Mouse (Mus musculus) 3T3-L1 (cell line): Measurements from ENCODE around the gene Serpina3a.

Source experiments
- DNase-seq: peaks from one replicate; pipeline ENCODE4 v3.0.0-alpha.2; 2015; ENCODE audit warnings: low read depth, low spot score

The Serpina3a gene

GRCm38 (mm10) chr12:104142427-104142826, 29.9 kb downstream of the Serpina3a start:
- no peak for DNase-seq

GRCm38 (mm10) chr12:104143286-104143685, 30.8 kb downstream of the Serpina3a start:
- no peak for DNase-seq

- DNase-seq, result no peak
These were observed 33.0 kb downstream of the Serpina3a start for GRCm38 (mm10) chr12:104145571-104145970.

GRCm38 (mm10) chr12:104151989-104152388, 39.5 kb downstream of the Serpina3a start:
- no peak for DNase-seq

- DNase-seq, result no peak
These were observed 40.6 kb downstream of the Serpina3a start for GRCm38 (mm10) chr12:104153041-104153645.

- DNase-seq, result no peak
These were observed 41.1 kb downstream of the Serpina3a start, which contains the start of gene Serpina3c for GRCm38 (mm10) chr12:104153656-104154055. Gene Serpina3c (minus strand): TSS chr12:104153870.
